ENCODE assay signal across 8 mouse cellular contexts in the genomic region with DNA sequence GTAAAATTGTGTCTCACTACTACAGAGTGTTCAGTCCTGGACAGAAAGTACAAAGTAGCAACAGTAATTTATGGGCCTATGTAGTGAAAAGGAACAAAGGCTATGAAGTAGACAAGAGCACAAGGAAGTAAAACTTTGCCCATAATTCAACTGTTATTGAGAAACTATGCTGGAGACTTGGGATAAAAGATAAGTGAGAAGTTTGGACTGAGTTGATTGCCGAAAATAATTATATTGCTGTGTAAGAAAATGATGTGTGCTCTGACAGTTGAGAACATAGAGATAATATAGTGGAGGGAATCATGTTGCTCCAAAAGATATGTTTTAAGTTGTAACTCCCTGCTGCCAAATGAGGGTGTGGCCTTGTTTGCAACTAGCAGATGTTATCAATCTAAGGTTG. TPM values are rescaled to one million over a fixed set of nuclear protein-coding genes. Genes with fewer than 3 reads are reported as not detected.
A peak's percentile ranks its signal among the peaks of the same experiment; 100 is the strongest.
DNase-seq lines count a peak whose midpoint lies in the region; ATAC-seq and TF ChIP-seq lines count a peak whose summit lies in the region.

No protein-coding gene starts in this region.

- H3K4me3 ChIP-seq in left cerebral cortex, adult 2 months: peak overlapping the region; percentile 95; the same call in 1 of the 2 replicates
- peak overlapping the region; percentile 66 for H3K4me3 ChIP-seq in embryonic facial prominence, embryonic 11.5 days (ENCODE audit: low read depth, low read length)
- H3K4me3 ChIP-seq in limb, embryonic 11.5 days (ENCODE audit: low read depth, low read length): peak overlapping the region; percentile 80; the same call in 1 of the 2 replicates
- H3K4me3 ChIP-seq in neural tube, embryonic 14.5 days (ENCODE audit: low read depth, low read length): peak overlapping the region; percentile 85

- H3K36me3 ChIP-seq in embryonic facial prominence, embryonic 11.5 days (replicated peaks; ENCODE audit: control insufficient read depth, insufficient read depth, low read depth, low read length): no peaks in the 10 kb centered on the region
- no peaks in the 10 kb centered on the region for H3K36me3 ChIP-seq in limb, embryonic 11.5 days (ENCODE audit: control insufficient read depth, insufficient read depth, low read length)
- H3K36me3 ChIP-seq in neural tube, embryonic 14.5 days (ENCODE audit: control insufficient read depth, insufficient read depth, low read length): no peaks in the 10 kb centered on the region

- DNase-seq in left cerebral cortex, adult 2 months (ENCODE audit: extremely low spot score in 1 of 2, low spot score in 2 of 2): no peak
- DNase-seq in left cerebral cortex, postnatal 14 days (ENCODE audit: low spot score in 2 of 2): no peak
- DNase-seq in embryonic facial prominence, embryonic 11.5 days (ENCODE audit: low spot score): peak; percentile 7
- DNase-seq in limb, embryonic 11.5 days (ENCODE audit: low spot score): no peak
- no peak for DNase-seq in embryo, embryonic 11 days
- no peak for DNase-seq in B cell, adult 2 months
- no peak for DNase-seq in left cerebral cortex, postnatal 10 days (ENCODE audit: extremely low spot score in 1 of 2, low spot score in 2 of 2)

- ATAC-seq in embryonic facial prominence, embryonic 11.5 days (replicated peaks; ENCODE audit: insufficient number of reproducible peaks, low FRiP score, low TSS enrichment, low read depth): no peak
- ATAC-seq in limb, embryonic 11.5 days (ENCODE audit: insufficient number of reproducible peaks, low FRiP score, low TSS enrichment, low read depth): no peak
- no peak for ATAC-seq in neural tube, embryonic 14.5 days (ENCODE audit: low read depth)

- no peak for TF ChIP-seq CTCF in left cerebral cortex, adult 2 months (IDR thresholded peaks at IDR 0.05)

- H3K9me3 ChIP-seq in embryonic facial prominence, embryonic 11.5 days (replicated peaks; ENCODE audit: control insufficient read depth, low read length): no peaks in the 10 kb centered on the region
- H3K9me3 ChIP-seq in limb, embryonic 11.5 days (ENCODE audit: control insufficient read depth, low read length): no peaks in the 10 kb centered on the region
- H3K9me3 ChIP-seq in neural tube, embryonic 14.5 days (ENCODE audit: control insufficient read depth, low read length): no peaks in the 10 kb centered on the region

- no peaks in the 10 kb centered on the region; the same call in 1 of the 2 replicates for H3K4me1 ChIP-seq in embryonic facial prominence, embryonic 11.5 days (ENCODE audit: control insufficient read depth, insufficient read depth, low read length)
- H3K4me1 ChIP-seq in limb, embryonic 11.5 days (ENCODE audit: control insufficient read depth, insufficient read depth, low read length): 0 out of 2 replicates have a peak, but pooled peaks cover 6% of the 10 kb centered on the region
- peaks cover 9% of the 10 kb centered on the region; the same call in 1 of the 2 replicates for H3K4me1 ChIP-seq in neural tube, embryonic 14.5 days (ENCODE audit: control insufficient read depth, insufficient read depth, low read length)

- H3K9ac ChIP-seq in embryonic facial prominence, embryonic 11.5 days (replicated peaks; ENCODE audit: low read length): peak overlapping the region; percentile 84
- H3K9ac ChIP-seq in limb, embryonic 11.5 days (ENCODE audit: low read length): no peak overlapping the region; the same call in 1 of the 2 replicates
- no peak overlapping the region for H3K9ac ChIP-seq in neural tube, embryonic 14.5 days (replicated peaks; ENCODE audit: low read depth, low read length)

- peak overlapping the region; percentile 99; the same call in 1 of the 2 replicates for H3K27ac ChIP-seq in left cerebral cortex, adult 2 months
- H3K27ac ChIP-seq in embryonic facial prominence, embryonic 11.5 days (replicated peaks; ENCODE audit: low read depth, low read length): peak overlapping the region; percentile 75; the same call in 1 of the 2 replicates
- no peak overlapping the region for H3K27ac ChIP-seq in limb, embryonic 11.5 days (replicated peaks; ENCODE audit: low read depth, low read length)
- peak overlapping the region; percentile 93; the same call in 1 of the 2 replicates for H3K27ac ChIP-seq in neural tube, embryonic 14.5 days (ENCODE audit: low read depth, low read length)

- H3K4me2 ChIP-seq in embryonic facial prominence, embryonic 11.5 days (ENCODE audit: low read depth, low read length): peak overlapping the region; percentile 48
- H3K4me2 ChIP-seq in limb, embryonic 11.5 days (ENCODE audit: low read depth, severe bottlenecking): peak overlapping the region; percentile 52
- H3K4me2 ChIP-seq in neural tube, embryonic 14.5 days (ENCODE audit: low read depth, low read length): peak overlapping the region; percentile 58

- WGBS in embryonic facial prominence, embryonic 11.5 days: 80% methylated on average over 1 of the region's 1 CpGs
- 85% methylated on average over 1 of the region's 1 CpGs for WGBS in limb, embryonic 11.5 days
- WGBS in neural tube, embryonic 14.5 days: 76% methylated on average over 1 of the region's 1 CpGs

- H3K27me3 ChIP-seq in embryonic facial prominence, embryonic 11.5 days (ENCODE audit: control insufficient read depth, insufficient read depth, low read length): no peaks in the 10 kb centered on the region
- no peaks in the 10 kb centered on the region for H3K27me3 ChIP-seq in limb, embryonic 11.5 days (ENCODE audit: control insufficient read depth, insufficient read depth, low read length)
- no peaks in the 10 kb centered on the region for H3K27me3 ChIP-seq in neural tube, embryonic 14.5 days (ENCODE audit: control insufficient read depth, insufficient read depth, low read length)

- intact Hi-C loops in left cerebral cortex, adult 2 months (cut with DNase I): loop anchor here (5.0 to 10.0 kb wide), 2 partner anchors 134 to 291 kb away; no protein-coding TSS in a partner anchor
- intact Hi-C loops in left cerebral cortex, postnatal 14 days (cut with DNase I): loop anchor here (10.0 kb wide), 1 partner anchor 294 kb away; no protein-coding TSS in a partner anchor
- intact Hi-C loops in left cerebral cortex, postnatal 10 days (cut with DNase I): loop anchor here (10.0 kb wide), 1 partner anchor 294 kb away; no protein-coding TSS in a partner anchor

RNA-seq across cellular contexts. Expression of gene Leprot, which starts 1.2 kb away (rescaled TPM):
- 10 to 100 TPM; 23.5 to 26.4 TPM for total RNA-seq in left cerebral cortex, adult 2 months (2021)
- total RNA-seq in left cerebral cortex, postnatal 14 days (2021): 10 to 100 TPM; 28.7 to 29.6 TPM
- 79.0 and 80.9 TPM in 2 replicates for polyA plus RNA-seq in embryonic facial prominence, embryonic 11.5 days (2014; fragmentation: Nextera tagmentation; extraction: Ambion mirVana)
- polyA plus RNA-seq in limb, embryonic 11.5 days (2014; fragmentation: Nextera tagmentation; extraction: Ambion mirVana): 59.4 and 60.8 TPM in 2 replicates
- 72.1 and 84.5 TPM in 2 replicates for polyA plus RNA-seq in neural tube, embryonic 14.5 days (2014; fragmentation: Nextera tagmentation; extraction: Ambion mirVana)
- 10 to 100 TPM; 27.1 to 28.7 TPM for total RNA-seq in left cerebral cortex, postnatal 10 days (2021)
